Mouse (Mus musculus) spleen, adult 2 months (tissue): ENCODE measurements at regions not wholly inside any gene's neighbourhood (a gene's known extent, or its start where the extent isn't known, plus 50 kb on each side); places are given as distances from the start of the nearest gene placed in this dataset.

Experiments
- CTCF ChIP-seq: fragments of 200-500 bp; IDR thresholded peaks from 2 replicates; pipeline ENCODE4 v1.5.1; 2011; ENCODE audit warnings: mild to moderate bottlenecking, inconsistent platforms; ENCODE audit not compliant: insufficient read depth, insufficient read length, insufficient replicate concordance; ENCODE audit errors: extremely low read depth
- POLR2A ChIP-seq: fragments of 200-500 bp; IDR thresholded peaks from 2 replicates; pipeline ENCODE4 v1.6.1; 2011; ENCODE audit warnings: low read depth, low read length, inconsistent platforms

GRCm38 (mm10) chr17:83978858-83979470 lies 131.2 kb upstream of the Haao start:
- TF ChIP-seq CTCF (no peak), POLR2A (no peak)
